Mouse (Mus musculus) R1 (cell line): ENCODE measurements around the gene Ugcg.
A peak's percentile ranks its signal among the peaks of the same experiment; 100 is the strongest.

Source experiments
- DNase-seq: peaks from one replicate; pipeline ENCODE4 v3.0.0-alpha.2; 2018; ENCODE audit warnings: low read depth, low spot score

The Ugcg gene

GRCm38 (mm10) chr4:59189546-59190237, 635 bp downstream of the Ugcg start:
- DNase-seq: peak; percentile 31

- no peak for DNase-seq
Measured at GRCm38 (mm10) chr4:59190650-59191424, 1.8 kb downstream of the Ugcg start.

GRCm38 (mm10) chr4:59194731-59195496, 5.9 kb downstream of the Ugcg start:
- no peak for DNase-seq

- DNase-seq: no peak
Measured at GRCm38 (mm10) chr4:59196346-59197077, 7.5 kb downstream of the Ugcg start.

GRCm38 (mm10) chr4:59197078-59197424, 8.0 kb downstream of the Ugcg start:
- no peak for DNase-seq

- DNase-seq: no peak
Measured at GRCm38 (mm10) chr4:59197462-59197861, 8.4 kb downstream of the Ugcg start.

- DNase-seq: peak; percentile 77
Measured at GRCm38 (mm10) chr4:59199341-59199740, 10.3 kb downstream of the Ugcg start.

- DNase-seq: no peak
Measured at GRCm38 (mm10) chr4:59199805-59200204, 10.7 kb downstream of the Ugcg start.

GRCm38 (mm10) chr4:59200636-59201035, 11.6 kb downstream of the Ugcg start:
- DNase-seq: no peak

GRCm38 (mm10) chr4:59204616-59205015, 15.6 kb downstream of the Ugcg start:
- DNase-seq: no peak

GRCm38 (mm10) chr4:59205758-59206340, 16.8 kb downstream of the Ugcg start:
- DNase-seq: no peak

GRCm38 (mm10) chr4:59206600-59206999, 17.5 kb downstream of the Ugcg start:
- DNase-seq: no peak

GRCm38 (mm10) chr4:59208607-59209006, 19.6 kb downstream of the Ugcg start:
- DNase-seq: no peak

- no peak for DNase-seq
Measured at GRCm38 (mm10) chr4:59211181-59211580, 22.1 kb downstream of the Ugcg start.

GRCm38 (mm10) chr4:59213833-59214232, 24.8 kb downstream of the Ugcg start:
- DNase-seq: no peak

GRCm38 (mm10) chr4:59214695-59215094, 25.6 kb downstream of the Ugcg start:
- DNase-seq: no peak

- no peak for DNase-seq
Measured at GRCm38 (mm10) chr4:59215585-59215984, 26.5 kb downstream of the Ugcg start.

GRCm38 (mm10) chr4:59217101-59217500, 28.0 kb downstream of the Ugcg start:
- no peak for DNase-seq

GRCm38 (mm10) chr4:59218154-59218553, 29.1 kb downstream of the Ugcg start:
- no peak for DNase-seq

- DNase-seq: no peak
Measured at GRCm38 (mm10) chr4:59222226-59222625, 33.2 kb downstream of the Ugcg start.

- no peak for DNase-seq
Measured at GRCm38 (mm10) chr4:59223055-59223615, 34.1 kb downstream of the Ugcg start.
